Mouse (Mus musculus): ENCODE results near the gene Adamts3. TPM values are rescaled to one million over a fixed set of nuclear protein-coding genes. Genes with fewer than 3 reads are reported as not detected.

Gene Adamts3
- polyA plus RNA-seq, 1 experiment from 2014 or later = 3.7 TPM

- H3K36me3 ChIP-seq (replicated peaks) = no peaks in the 10 kb centered on the region
- no peak overlapping the region for H3K27ac ChIP-seq
- H3K4me1 ChIP-seq = no peaks in the 10 kb centered on the region
- WGBS = 87% methylated on average over 5 of the region's 5 CpGs
- H3K27me3 ChIP-seq (replicated peaks) = no peaks in the 10 kb centered on the region
- H3K9ac ChIP-seq = no peak overlapping the region
- ATAC-seq (replicated peaks) = no peak
- H3K4me3 ChIP-seq = no peak overlapping the region
- H3K4me2 ChIP-seq = no peak overlapping the region
- no peaks in the 10 kb centered on the region for H3K9me3 ChIP-seq
These were observed 135.9 kb downstream of the Adamts3 start for GRCm38 (mm10) chr5:89747149-89747659.

GRCm38 (mm10) chr5:89745112-89745511, 138.0 kb downstream of the Adamts3 start:
- 93% methylated on average over 2 of the region's 2 CpGs for WGBS
- no peak overlapping the region for H3K27ac ChIP-seq
- H3K27me3 ChIP-seq (replicated peaks) = no peaks in the 10 kb centered on the region
- ATAC-seq (replicated peaks) = no peak
- no peak overlapping the region for H3K4me3 ChIP-seq
- H3K9ac ChIP-seq = no peak overlapping the region
- no peaks in the 10 kb centered on the region for H3K9me3 ChIP-seq
- H3K36me3 ChIP-seq (replicated peaks) = no peaks in the 10 kb centered on the region
- H3K4me1 ChIP-seq = no peaks in the 10 kb centered on the region
- no peak overlapping the region for H3K4me2 ChIP-seq

GRCm38 (mm10) chr5:89734759-89735158, 148.4 kb downstream of the Adamts3 start:
- Histone ChIP-seq H3K9me3 (no peaks in the 10 kb centered on the region), H3K9ac (no peak overlapping the region), H3K4me3 (no peak overlapping the region), H3K4me1 (no peaks in the 10 kb centered on the region), H3K36me3 (replicated peaks) (no peaks in the 10 kb centered on the region), H3K27ac (no peak overlapping the region), H3K27me3 (replicated peaks) (no peaks in the 10 kb centered on the region), H3K4me2 (no peak overlapping the region)
- no peak for ATAC-seq (replicated peaks)
- 91% methylated on average over 2 of the region's 2 CpGs for WGBS

GRCm38 (mm10) chr5:89730411-89730810, 152.7 kb downstream of the Adamts3 start:
- Histone ChIP-seq H3K4me3 (no peak overlapping the region), H3K4me2 (no peak overlapping the region), H3K27ac (no peak overlapping the region), H3K27me3 (replicated peaks) (no peaks in the 10 kb centered on the region), H3K9me3 (peaks cover 6% of the 10 kb centered on the region; the same call in 1 of the 2 replicates), H3K9ac (no peak overlapping the region), H3K4me1 (no peaks in the 10 kb centered on the region), H3K36me3 (replicated peaks) (no peaks in the 10 kb centered on the region)
- ATAC-seq (replicated peaks) = no peak
- WGBS = 92% methylated on average over 3 of the region's 3 CpGs

GRCm38 (mm10) chr5:89728117-89728516, 155.0 kb downstream of the Adamts3 start:
- no peaks in the 10 kb centered on the region for H3K4me1 ChIP-seq
- H3K9ac ChIP-seq = no peak overlapping the region
- peaks cover 6% of the 10 kb centered on the region; the same call in 1 of the 2 replicates for H3K9me3 ChIP-seq
- H3K36me3 ChIP-seq (replicated peaks) = no peaks in the 10 kb centered on the region
- H3K4me2 ChIP-seq = no peak overlapping the region
- WGBS = 87% methylated on average over 3 of the region's 3 CpGs
- H3K27ac ChIP-seq = no peak overlapping the region
- no peak overlapping the region for H3K4me3 ChIP-seq
- no peak for ATAC-seq (replicated peaks)
- H3K27me3 ChIP-seq (replicated peaks) = no peaks in the 10 kb centered on the region

GRCm38 (mm10) chr5:89727497-89728057, 155.6 kb downstream of the Adamts3 start:
- no peak overlapping the region for H3K4me2 ChIP-seq
- no peak overlapping the region for H3K9ac ChIP-seq
- no peaks in the 10 kb centered on the region for H3K27me3 ChIP-seq (replicated peaks)
- no peak for ATAC-seq (replicated peaks)
- no peak overlapping the region for H3K27ac ChIP-seq
- H3K4me3 ChIP-seq = no peak overlapping the region
- no peaks in the 10 kb centered on the region for H3K4me1 ChIP-seq
- WGBS = 84% methylated on average over 6 of the region's 6 CpGs
- peaks cover 6% of the 10 kb centered on the region; the same call in 1 of the 2 replicates for H3K9me3 ChIP-seq
- H3K36me3 ChIP-seq (replicated peaks) = no peaks in the 10 kb centered on the region

- no peaks in the 10 kb centered on the region for H3K4me1 ChIP-seq
- no peak overlapping the region for H3K27ac ChIP-seq
- H3K4me2 ChIP-seq = no peak overlapping the region
- H3K27me3 ChIP-seq (replicated peaks) = no peaks in the 10 kb centered on the region
- ATAC-seq (replicated peaks) = no peak
- WGBS = 60% methylated on average over 2 of the region's 2 CpGs
- no peaks in the 10 kb centered on the region for H3K36me3 ChIP-seq (replicated peaks)
- H3K9ac ChIP-seq = no peak overlapping the region
- H3K9me3 ChIP-seq = no peaks in the 10 kb centered on the region
- no peak overlapping the region for H3K4me3 ChIP-seq
These were observed 168.6 kb downstream of the Adamts3 start for GRCm38 (mm10) chr5:89714552-89714951.

GRCm38 (mm10) chr5:89711116-89711859, 171.8 kb downstream of the Adamts3 start:
- Histone ChIP-seq H3K9me3 (no peaks in the 10 kb centered on the region), H3K27me3 (replicated peaks) (no peaks in the 10 kb centered on the region), H3K4me3 (no peak overlapping the region), H3K4me2 (no peak overlapping the region), H3K27ac (no peak overlapping the region), H3K36me3 (replicated peaks) (no peaks in the 10 kb centered on the region), H3K4me1 (no peaks in the 10 kb centered on the region), H3K9ac (no peak overlapping the region)
- no peak for ATAC-seq (replicated peaks)
- 78% methylated on average over 7 of the region's 7 CpGs for WGBS

GRCm38 (mm10) chr5:89709459-89709858, 173.7 kb downstream of the Adamts3 start:
- Histone ChIP-seq H3K36me3 (replicated peaks) (no peaks in the 10 kb centered on the region), H3K27ac (no peak overlapping the region), H3K4me1 (no peaks in the 10 kb centered on the region), H3K27me3 (replicated peaks) (no peaks in the 10 kb centered on the region), H3K4me2 (no peak overlapping the region), H3K4me3 (no peak overlapping the region), H3K9me3 (no peaks in the 10 kb centered on the region), H3K9ac (no peak overlapping the region)
- ATAC-seq (replicated peaks) = no peak
- WGBS = 54% methylated on average over 4 of the region's 4 CpGs

GRCm38 (mm10) chr5:89704264-89704663, 178.9 kb downstream of the Adamts3 start:
- WGBS = 19% methylated on average over 1 of the region's 1 CpGs
- Histone ChIP-seq H3K36me3 (replicated peaks) (no peaks in the 10 kb centered on the region), H3K9me3 (no peaks in the 10 kb centered on the region), H3K4me1 (peaks cover 11% of the 10 kb centered on the region; the same call in 1 of the 2 replicates), H3K27ac (no peak overlapping the region), H3K4me2 (no peak overlapping the region), H3K27me3 (replicated peaks) (no peaks in the 10 kb centered on the region), H3K4me3 (no peak overlapping the region), H3K9ac (no peak overlapping the region)
- peak; percentile 38; the same call in 1 of the 2 replicates for ATAC-seq (replicated peaks)

GRCm38 (mm10) chr5:89701241-89702007, 181.7 kb downstream of the Adamts3 start:
- ATAC-seq (replicated peaks) = peak; percentile 94
- Histone ChIP-seq H3K4me1 (peaks cover 11% of the 10 kb centered on the region; the same call in 1 of the 2 replicates), H3K27ac (peak overlapping the region; percentile 45; the same call in 1 of the 2 replicates), H3K27me3 (replicated peaks) (no peaks in the 10 kb centered on the region), H3K9ac (no peak overlapping the region), H3K4me2 (peak overlapping the region; percentile 7; the same call in 1 of the 2 replicates), H3K4me3 (no peak overlapping the region), H3K36me3 (replicated peaks) (no peaks in the 10 kb centered on the region), H3K9me3 (no peaks in the 10 kb centered on the region)
- 58% methylated on average over 9 of the region's 9 CpGs for WGBS

- Histone ChIP-seq H3K9me3 (no peaks in the 10 kb centered on the region), H3K27ac (no peak overlapping the region), H3K9ac (no peak overlapping the region), H3K4me2 (no peak overlapping the region), H3K4me3 (no peak overlapping the region), H3K27me3 (replicated peaks) (no peaks in the 10 kb centered on the region), H3K36me3 (replicated peaks) (no peaks in the 10 kb centered on the region), H3K4me1 (no peaks in the 10 kb centered on the region)
- 81% methylated on average over 1 of the region's 1 CpGs for WGBS
- ATAC-seq (replicated peaks) = no peak
These were observed 195.3 kb downstream of the Adamts3 start for GRCm38 (mm10) chr5:89687826-89688225.
